Mouse (Mus musculus) CH12.LX (cell line): ENCODE measurements around the gene Mgat5.

Source experiments
- CHD1 ChIP-seq: IDR thresholded peaks from 2 replicates; pipeline ENCODE4 v1.6.1; 2012; ENCODE audit warnings: low read depth, low read length, improper control_type of control experiment, inconsistent platforms
- KAT2A ChIP-seq: IDR thresholded peaks from 2 replicates; pipeline ENCODE4 v1.6.1; 2012; ENCODE audit warnings: low read length, improper control_type of control experiment, inconsistent platforms; ENCODE audit not compliant: insufficient replicate concordance
- MAFK ChIP-seq: IDR thresholded peaks from 2 replicates; pipeline ENCODE4 v1.6.1; 2011; ENCODE audit warnings: low read length, improper control_type of control experiment; ENCODE audit not compliant: insufficient replicate concordance
- UBTF ChIP-seq: IDR thresholded peaks from 2 replicates; pipeline ENCODE4 v1.6.1; 2012; ENCODE audit warnings: low read depth, mild to moderate bottlenecking, inconsistent platforms, low read length, improper control_type of control experiment, moderate library complexity
- USF1 ChIP-seq: IDR thresholded peaks from 2 replicates; pipeline ENCODE4 v1.6.1; 2014; ENCODE audit warnings: low read depth, mild to moderate bottlenecking, inconsistent platforms, low read length, improper control_type of control experiment

DNA sequence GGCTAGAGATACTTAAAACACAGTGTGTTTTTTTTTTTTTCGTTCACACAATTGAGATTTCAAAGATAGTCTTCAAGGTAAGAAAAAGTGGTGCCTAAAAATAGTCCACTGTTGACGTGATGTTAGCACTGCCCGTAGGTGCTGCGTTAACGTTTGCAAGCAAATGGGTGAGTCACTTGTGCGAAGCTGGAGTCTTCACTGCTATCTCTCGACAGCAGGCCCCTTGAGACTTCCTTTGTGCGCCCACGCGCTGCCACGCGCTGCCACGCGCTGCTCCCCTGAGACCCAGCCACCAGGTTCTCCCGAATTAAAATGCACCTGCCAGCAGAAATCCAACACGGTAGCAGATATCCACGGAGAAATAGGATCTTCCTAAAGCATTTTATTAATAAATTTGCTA lies 295.9 kb downstream of the Mgat5 start:
- TF ChIP-seq UBTF (no peak), CHD1 (no peak), KAT2A (no peak), MAFK (no peak), USF1 (no peak)
